Mouse (Mus musculus) MEL (cell line): ENCODE measurements around the gene Socs1.

Experiments used
- CTCF ChIP-seq, 3 experiments: IDR thresholded peaks in 2 of 3; conservative IDR thresholded peaks in 1 of 3; 2 replicates each; pipeline ENCODE4 v1.5.1; 2011 to 2012; ENCODE audit warnings: low read length in 3 of 3, low read depth in 2 of 3, mild to moderate bottlenecking in 2 of 3, improper control_type of control experiment in 1 of 3, inconsistent platforms in 1 of 3, mixed read lengths in 1 of 3, moderate library complexity in 1 of 3; ENCODE audit not compliant: control insufficient read depth in 1 of 3, insufficient read depth in 1 of 3, poor library complexity in 1 of 3, severe bottlenecking in 1 of 3
- ELF1 ChIP-seq: IDR thresholded peaks from 2 replicates; pipeline ENCODE4 v1.6.1; 2014; ENCODE audit warnings: low read depth, mild to moderate bottlenecking, inconsistent platforms, low read length, improper control_type of control experiment, moderate library complexity
- MAFK ChIP-seq: IDR thresholded peaks from 2 replicates; pipeline ENCODE4 v1.6.1; 2011; ENCODE audit warnings: low read depth, mild to moderate bottlenecking, low read length, improper control_type of control experiment, borderline replicate concordance
- MXI1 ChIP-seq: IDR thresholded peaks from 2 replicates; pipeline ENCODE4 v1.6.1; 2011; ENCODE audit warnings: mild to moderate bottlenecking, low read depth, low read length, improper control_type of control experiment
- POLR2A ChIP-seq, 2 experiments: IDR thresholded peaks; 2 replicates each; pipeline ENCODE4 v1.6.1; 2011 to 2012; ENCODE audit warnings: low read length in 2 of 2, mild to moderate bottlenecking in 2 of 2, control low read depth in 1 of 2, improper control_type of control experiment in 1 of 2, low read depth in 1 of 2, moderate library complexity in 1 of 2; ENCODE audit not compliant: control insufficient read depth in 1 of 2, insufficient read depth in 1 of 2, poor library complexity in 1 of 2
- ZKSCAN1 ChIP-seq: IDR thresholded peaks from 2 replicates; pipeline ENCODE4 v1.6.1; 2012; ENCODE audit warnings: low read depth, mild to moderate bottlenecking, inconsistent platforms, low read length, improper control_type of control experiment, moderate library complexity

DNA sequence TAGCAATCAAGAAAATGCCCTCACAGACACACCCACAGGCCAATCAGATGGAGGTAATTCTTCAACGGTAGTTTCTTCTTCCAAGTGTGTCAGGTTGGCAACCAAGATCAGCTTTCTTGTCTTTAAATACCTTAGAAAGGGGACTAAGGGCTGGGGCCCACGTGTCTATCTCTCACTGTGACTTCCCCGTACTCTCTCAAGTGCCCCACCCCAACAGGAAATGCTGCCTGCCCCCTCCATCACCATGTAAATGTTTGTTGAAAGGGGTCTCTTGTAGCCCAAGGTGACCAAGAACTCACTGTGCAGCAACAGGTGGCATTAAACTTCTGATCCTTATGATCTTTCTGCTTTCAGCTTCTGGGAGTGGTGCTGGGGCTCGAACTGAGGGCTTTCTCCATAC is 28.4 kb upstream of the Socs1 start:
- TF ChIP-seq ZKSCAN1, result no peak
- no peak for TF ChIP-seq POLR2A (IDR thresholded peaks at IDR 0.05; ENCODE audit: control insufficient read depth in 1 of 2, insufficient read depth in 1 of 2, low read depth in 1 of 2, low read length in 2 of 2, poor library complexity in 1 of 2)
- no peak for TF ChIP-seq ELF1
- no peak for TF ChIP-seq CTCF (IDR thresholded peaks at IDR 0.05 in 2 of 3, conservative IDR thresholded peaks at IDR 0.05 in 1 of 3; ENCODE audit: control insufficient read depth in 1 of 3, insufficient read depth in 1 of 3, low read depth in 2 of 3, low read length in 3 of 3, poor library complexity in 1 of 3, severe bottlenecking in 1 of 3)
- TF ChIP-seq MXI1, result no peak
- no peak for TF ChIP-seq MAFK
